ENCODE assay signal across 16 mouse cellular contexts in genomic region chr11:5734323-5734722, GRCm38 (mm10). TPM values are rescaled to one million over a fixed set of nuclear protein-coding genes. Genes with fewer than 3 reads are reported as not detected.
A peak's percentile ranks its signal among the peaks of the same experiment; 100 is the strongest.
DNase-seq lines count a peak whose midpoint lies in the region.
"Had no signal": no experiment of that assay in that cellular context is flagged by ENCODE, and none has a peak within 500 bp of the region (broad histone marks: within the 10 kb centered on the region; RNA-seq: fewer than 3 reads in every experiment).

No protein-coding gene starts in this region.

- 0 out of 2 replicates have a peak overlapping the region, but pooled peaks have one; percentile 3 for H3K27ac ChIP-seq in brown adipose tissue, adult 24 weeks (replicated peaks; ENCODE audit: low read depth, low read length)
- H3K27ac ChIP-seq: embryonic facial prominence, embryonic 10.5 days; forebrain, embryonic 12.5 days; kidney, embryonic 15.5 days; limb, embryonic 12.5 days; liver, embryonic 13.5 days had no signal

- H3K4me1 ChIP-seq in brown adipose tissue, adult 24 weeks (ENCODE audit: control insufficient read depth, insufficient read depth, insufficient read length, low read length) = peaks cover 26% of the 10 kb centered on the region
- H3K4me1 ChIP-seq: forebrain, embryonic 12.5 days had no signal

- H3K4me3 ChIP-seq in brown adipose tissue, adult 24 weeks (ENCODE audit: insufficient read depth, low read depth, low read length) = no peak overlapping the region
- H3K4me3 ChIP-seq: embryonic facial prominence, embryonic 10.5 days; forebrain, embryonic 12.5 days; kidney, embryonic 15.5 days; limb, embryonic 12.5 days; liver, embryonic 13.5 days had no signal

- DNase-seq in gastrocnemius, postnatal 25 days = peak; percentile 33
- no peak for DNase-seq in gastrocnemius, adult 8-10 months (ENCODE audit: low spot score in 2 of 2)
- peak; percentile 32 for DNase-seq in kidney, adult 9 months
- DNase-seq in kidney, postnatal 25 days = no peak
- peak; percentile 74 for DNase-seq in NIH3T3 (ENCODE audit: low read depth)
- DNase-seq in MN1 (ENCODE audit: low spot score) = no peak
- DNase-seq: cerebellum, adult 9-10 months; liver, embryonic 13.5 days; lung, embryonic 14.5 days; midbrain, embryonic 14.5 days; thymus, adult 2 months had no signal

RNA-seq across cellular contexts. Expression of gene Mrps24, which starts 18.8 kb away (rescaled TPM):
- 10 to 100 TPM; 89.1 to 96.9 TPM for total RNA-seq in gastrocnemius, postnatal 25 days (2021)
- total RNA-seq in gastrocnemius, adult 8-10 months (2022) = 100 to 1,000 TPM in 3 of 4 experiments, 10 to 100 TPM in 1; 98.9 to 119 (median 108) TPM
- polyA plus RNA-seq in brown adipose tissue, adult 24 weeks (2012; ENCODE audit: insufficient read depth, insufficient read length, missing spikeins) = 191 and 238 TPM in 2 replicates

RNA-seq across cellular contexts. Expression of gene Urgcp, which starts 27.9 kb away (rescaled TPM):
- total RNA-seq in gastrocnemius, postnatal 25 days (2021) = 10 to 100 TPM; 39.0 to 41.3 TPM
- 10 to 100 TPM; 46.2 to 52.2 (median 48.2) TPM for total RNA-seq in gastrocnemius, adult 8-10 months (2022)
- 30.8 and 34.1 TPM in 2 replicates for polyA plus RNA-seq in brown adipose tissue, adult 24 weeks (2012; ENCODE audit: insufficient read depth, insufficient read length, missing spikeins)

RNA-seq across cellular contexts. Expression of gene Dbnl, which starts 54.0 kb away (rescaled TPM):
- total RNA-seq in gastrocnemius, postnatal 25 days (2021) = 10 to 100 TPM; 11.7 to 14.8 TPM
- total RNA-seq in gastrocnemius, adult 8-10 months (2022) = 10 to 100 TPM; 10.3 to 13.1 (median 12.2) TPM
- 18.7 and 21.8 TPM in 2 replicates for polyA plus RNA-seq in brown adipose tissue, adult 24 weeks (2012; ENCODE audit: insufficient read depth, insufficient read length, missing spikeins)

Comparison
In these comparisons a context has a peak if more than half of its experiments do, and no peak if none do; other contexts are left out.
1. DNase-seq: peak in gastrocnemius, postnatal 25 days (single experiment), kidney, adult 9 months (single experiment) and NIH3T3 (single experiment); none in gastrocnemius, adult 8-10 months (0 of 2), kidney, postnatal 25 days (0 of 2) and MN1 (single experiment).